Mouse (Mus musculus) ovary, postnatal 14 days (tissue): Measurements from ENCODE around the gene Olfr1387.
A peak's percentile ranks its signal among the peaks of the same experiment; 100 is the strongest.
"Not testable (repeated sequence)": the region's sequence is repeated elsewhere in the genome, so short reads cannot be mapped to it uniquely, and the experiment has no call there.

Source experiments
- DNase-seq: peaks from one replicate; pipeline ENCODE4 v3.0.0; 2022; ENCODE audit warnings: low spot score

Olfr1387 gene

GRCm38 (mm10) chr11:49455043-49455442 lies at the start of gene Olfr1387:
Olfr1387 (plus strand) TSS chr11:49455343.
- DNase-seq: no peak

- no peak for DNase-seq
These were observed 48.4 kb upstream of the Olfr1387 start for GRCm38 (mm10) chr11:49406784-49407183.

- DNase-seq: peak; percentile 6
These were observed 44.6 kb upstream of the Olfr1387 start for GRCm38 (mm10) chr11:49410540-49410939.

- DNase-seq: no peak
These were observed 32.4 kb upstream of the Olfr1387 start, which contains the start of gene Olfr1389 for GRCm38 (mm10) chr11:49422767-49423166. Olfr1389 (plus strand) TSS chr11:49423067.

- no peak for DNase-seq
These were observed 29.8 kb upstream of the Olfr1387 start for GRCm38 (mm10) chr11:49425257-49425927.

- no peak for DNase-seq
These were observed 25.5 kb upstream of the Olfr1387 start for GRCm38 (mm10) chr11:49429641-49430040.

- no peak for DNase-seq
These were observed 18.7 kb upstream of the Olfr1387 start, which contains the start of gene Olfr1388 for GRCm38 (mm10) chr11:49436411-49436810. Olfr1388 (plus strand) TSS chr11:49436624.

- DNase-seq: not testable (repeated sequence)
These were observed 9.6 kb downstream of the Olfr1387 start, which contains the start of gene Olfr1386 for GRCm38 (mm10) chr11:49464746-49465145. Olfr1386 (plus strand) TSS chr11:49465046.

- DNase-seq: no peak
These were observed 30.8 kb downstream of the Olfr1387 start for GRCm38 (mm10) chr11:49485973-49486372.

- not testable (repeated sequence) for DNase-seq
These were observed 33.6 kb downstream of the Olfr1387 start, which contains the start of gene Olfr1385 for GRCm38 (mm10) chr11:49488770-49489169. Olfr1385 (plus strand) TSS chr11:49489070.
